Mouse (Mus musculus) forebrain, embryonic 16.5 days (tissue): ENCODE data around the gene Ogn. TPM values are rescaled to one million over a fixed set of nuclear protein-coding genes. Genes with fewer than 3 reads are reported as not detected.

Experiments
- ATAC-seq: fragments of 200-750 bp; cut with Nextera tagmentation; 2 replicates; pipeline ENCODE4 v1.8.0; 2017; ENCODE audit warnings: mild to moderate bottlenecking, moderate library complexity
- H3K27ac ChIP-seq: fragments of 300-500 bp; sonication (generic); 2 replicates; pipeline ENCODE4 v1.5.1; 2014; ENCODE audit warnings: low read length, control low read depth
- H3K27me3 ChIP-seq: fragments of 300-500 bp; sonication (generic); replicated peaks from 2 replicates; pipeline ENCODE4 v1.6.1; 2014; ENCODE audit warnings: low read length; ENCODE audit not compliant: control insufficient read depth, insufficient read depth
- H3K36me3 ChIP-seq: fragments of 300-500 bp; sonication (generic); 2 replicates; pipeline ENCODE4 v1.6.1; 2014; ENCODE audit not compliant: control insufficient read depth, insufficient read depth
- H3K4me1 ChIP-seq: fragments of 300-500 bp; sonication (generic); replicated peaks from 2 replicates; pipeline ENCODE4 v1.6.1; 2014; ENCODE audit warnings: low read length; ENCODE audit not compliant: control insufficient read depth, insufficient read depth
- H3K4me2 ChIP-seq: fragments of 300-500 bp; sonication (generic); 2 replicates; pipeline ENCODE4 v1.6.1; 2014; ENCODE audit warnings: mild to moderate bottlenecking, low read length, control low read depth
- H3K4me3 ChIP-seq: fragments of 300-500 bp; sonication (generic); replicated peaks from 2 replicates; pipeline ENCODE4 v1.5.1; 2014; ENCODE audit warnings: mild to moderate bottlenecking, low read length, control low read depth
- H3K9ac ChIP-seq: fragments of 300-500 bp; sonication (generic); replicated peaks from 2 replicates; pipeline ENCODE4 v1.6.1; 2014; ENCODE audit warnings: low read depth, low read length, control low read depth
- H3K9me3 ChIP-seq: fragments of 300-500 bp; sonication (generic); 2 replicates; pipeline ENCODE4 v1.6.1; 2016; ENCODE audit warnings: low read length; ENCODE audit not compliant: control insufficient read depth
- WGBS: fragments of 180-500 bp; shearing (Covaris S2); extraction: QIAGEN DNeasy Blood & Tissue Kit; methylation state at CpG from one replicate; pipeline ENCODE4 v1.1.7; 2014; 5-methylcytosine and 5-hydroxymethylcytosine counted together
- polyA plus RNA-seq: library from polyadenylated mRNA; unstranded; fragments of >200 nt; fragmentation: Nextera tagmentation; extraction: Ambion mirVana; gene quantifications from 2 replicates; pipeline ENCODE4 v1.2.1, GENCODE M21; 2015

Ogn gene
- 9.7 and 18.8 TPM in 2 replicates for polyA plus RNA-seq

- no peak within 1 kb of the TSS for H3K4me2 ChIP-seq
- H3K27me3 ChIP-seq: no peaks in the 10 kb centered on the region
- no peak within 1 kb of the TSS for H3K9ac ChIP-seq
- ATAC-seq: no peak
- no peaks in the 10 kb centered on the region for H3K9me3 ChIP-seq
- H3K4me1 ChIP-seq: no peaks in the 10 kb centered on the region
- 35% methylated on average over 4 of the region's 4 CpGs for WGBS
- H3K27ac ChIP-seq: no peak within 1 kb of the TSS
- H3K4me3 ChIP-seq: no peak within 1 kb of the TSS
- H3K36me3 ChIP-seq: no peaks in the 10 kb centered on the region
Observed at GRCm38 (mm10) chr13:49607714-49608113, at the start of gene Ogn. TSS of gene Ogn (plus strand) at chr13:49608046.

- no peaks in the 10 kb centered on the region for H3K36me3 ChIP-seq
- no peak overlapping the region for H3K27ac ChIP-seq
- H3K9me3 ChIP-seq: no peaks in the 10 kb centered on the region
- ATAC-seq: no peak
- WGBS: 36% methylated on average over 2 of the region's 2 CpGs
- no peak overlapping the region for H3K9ac ChIP-seq
- H3K4me1 ChIP-seq: no peaks in the 10 kb centered on the region
- H3K27me3 ChIP-seq: no peaks in the 10 kb centered on the region
- H3K4me2 ChIP-seq: no peak overlapping the region
- no peak overlapping the region for H3K4me3 ChIP-seq
Observed at GRCm38 (mm10) chr13:49559185-49559584, 48.7 kb upstream of the Ogn start.

DNA sequence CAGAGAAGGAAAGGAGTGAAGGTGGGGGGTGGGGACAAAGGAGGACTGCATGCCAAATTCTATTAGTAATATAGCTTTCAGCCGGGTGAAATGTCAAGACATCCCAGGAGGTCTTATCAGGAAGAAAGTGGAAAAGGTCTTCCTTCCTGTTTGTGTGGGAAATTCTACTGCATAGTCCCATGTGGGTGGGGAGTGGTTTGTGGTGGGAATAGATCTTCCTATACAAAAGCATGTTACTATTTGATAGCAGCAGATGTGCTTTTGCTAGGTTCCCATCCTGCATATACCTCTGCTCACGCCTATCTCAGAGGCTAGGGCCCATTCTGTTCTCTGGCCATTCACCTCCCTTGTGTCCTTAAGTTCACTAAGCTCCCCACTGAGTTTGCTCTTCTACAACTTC is 47.0 kb upstream of the Ogn start:
- Histone ChIP-seq H3K27me3 (no peaks in the 10 kb centered on the region), H3K4me3 (no peak overlapping the region), H3K9ac (no peak overlapping the region), H3K4me1 (no peaks in the 10 kb centered on the region), H3K9me3 (no peaks in the 10 kb centered on the region), H3K4me2 (no peak overlapping the region), H3K36me3 (no peaks in the 10 kb centered on the region), H3K27ac (no peak overlapping the region)
- ATAC-seq: no peak
- 70% methylated on average over 2 of the region's 2 CpGs for WGBS

DNA sequence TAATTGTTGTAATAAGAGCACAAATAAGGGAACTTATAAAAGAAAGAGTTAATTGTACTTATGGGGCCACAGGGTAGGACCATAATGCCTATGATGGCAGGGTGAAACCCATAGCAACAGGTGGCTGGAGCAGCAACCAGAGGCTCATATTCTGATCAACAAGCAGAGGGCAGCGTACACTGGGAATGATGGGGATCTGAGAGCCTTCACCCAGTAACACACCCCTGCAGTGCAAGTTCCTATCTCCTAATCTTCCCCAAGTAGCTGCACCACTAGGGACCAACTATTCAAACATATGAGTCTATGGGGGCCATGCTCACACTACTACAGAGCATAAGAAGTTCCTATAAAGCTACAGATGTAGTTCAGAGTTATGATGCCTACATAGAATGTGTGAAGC is 43.5 kb upstream of the Ogn start:
- Histone ChIP-seq H3K4me1 (no peaks in the 10 kb centered on the region), H3K9me3 (no peaks in the 10 kb centered on the region), H3K27me3 (no peaks in the 10 kb centered on the region), H3K36me3 (no peaks in the 10 kb centered on the region), H3K9ac (no peak overlapping the region), H3K4me3 (no peak overlapping the region), H3K4me2 (no peak overlapping the region), H3K27ac (no peak overlapping the region)
- 86% methylated on average over 1 of the region's 1 CpGs for WGBS
- no peak for ATAC-seq

DNA sequence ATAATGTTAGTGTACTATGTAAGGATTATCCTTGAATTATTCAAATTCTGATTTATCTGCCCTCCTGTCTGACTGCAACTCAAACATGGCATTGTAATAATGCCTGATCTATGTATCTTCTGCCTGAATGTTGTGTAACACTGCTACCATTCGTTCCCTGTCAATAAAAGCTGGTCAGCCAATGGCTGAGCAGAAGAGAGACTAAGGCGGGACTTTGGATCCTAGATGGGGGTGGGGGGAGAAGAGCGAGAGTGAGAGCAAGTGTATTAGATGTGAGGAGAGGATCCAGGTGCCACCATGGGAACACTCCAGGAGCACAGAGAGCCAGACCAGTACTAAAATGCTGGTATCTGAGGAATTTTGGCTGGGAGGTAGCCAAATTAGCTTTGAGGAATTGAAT is 37.5 kb upstream of the Ogn start:
- no peaks in the 10 kb centered on the region for H3K27me3 ChIP-seq
- no peaks in the 10 kb centered on the region for H3K9me3 ChIP-seq
- H3K9ac ChIP-seq: no peak overlapping the region
- no peak overlapping the region for H3K27ac ChIP-seq
- H3K36me3 ChIP-seq: no peaks in the 10 kb centered on the region
- WGBS: 64% methylated on average over 3 of the region's 3 CpGs
- H3K4me1 ChIP-seq: no peaks in the 10 kb centered on the region
- H3K4me2 ChIP-seq: no peak overlapping the region
- no peak overlapping the region for H3K4me3 ChIP-seq
- ATAC-seq: no peak

- Histone ChIP-seq H3K9me3 (no peaks in the 10 kb centered on the region), H3K36me3 (no peaks in the 10 kb centered on the region), H3K27ac (no peak overlapping the region), H3K9ac (no peak overlapping the region), H3K4me3 (no peak overlapping the region), H3K4me1 (no peaks in the 10 kb centered on the region), H3K27me3 (no peaks in the 10 kb centered on the region), H3K4me2 (no peak overlapping the region)
- WGBS: 91% methylated on average over 2 of the region's 2 CpGs
- no peak for ATAC-seq
Observed at GRCm38 (mm10) chr13:49571418-49571817, 36.4 kb upstream of the Ogn start.

DNA sequence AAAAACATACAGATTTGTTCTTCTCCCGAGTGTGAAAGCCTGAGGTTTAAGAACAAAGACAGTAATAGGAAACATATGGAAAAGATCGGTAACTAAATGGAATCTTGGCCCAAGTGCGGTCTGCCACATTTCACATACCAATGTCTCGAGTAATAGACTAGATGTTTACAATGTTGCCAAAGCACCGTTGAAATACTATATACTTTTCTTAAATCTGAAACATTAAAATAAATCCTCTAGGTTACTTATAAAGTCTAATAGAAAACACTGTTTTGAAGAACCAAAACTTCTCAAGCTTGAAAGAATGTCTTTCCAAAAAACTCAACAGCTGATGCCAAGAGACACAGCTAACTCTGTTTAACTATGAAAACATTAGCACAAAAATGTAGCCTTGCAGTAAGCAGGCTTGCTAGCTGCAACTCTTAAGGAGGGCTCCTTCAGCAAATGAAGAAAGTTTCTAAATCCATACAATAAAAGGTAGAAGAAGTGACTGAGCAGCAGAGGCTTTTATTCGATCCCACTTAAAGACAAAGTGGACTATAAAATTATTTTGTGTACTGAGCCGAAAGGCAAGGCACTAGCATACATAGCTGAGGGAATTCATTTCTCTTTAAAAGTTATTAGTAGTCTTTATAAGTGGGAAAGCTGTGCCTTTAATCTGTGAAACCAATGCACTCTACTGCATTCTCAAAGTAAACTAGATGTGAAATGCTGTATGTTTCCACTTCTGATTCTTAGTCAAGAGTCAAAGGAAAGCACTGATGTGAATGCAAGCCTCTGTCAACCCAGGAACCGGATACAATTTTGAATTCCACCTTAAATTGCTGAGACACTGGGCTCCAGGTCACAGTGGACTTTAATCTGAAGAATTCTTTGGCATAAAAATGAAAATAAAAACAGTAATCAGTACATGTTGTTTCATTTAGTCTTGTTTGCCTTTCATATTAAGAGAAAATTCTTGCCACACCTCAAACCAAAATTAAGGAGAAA is 26.0 kb upstream of the Ogn start, which contains the start of gene Omd:
Gene Omd (plus strand): TSS at position 922 of the 990 bp plus-strand sequence.
- WGBS: 74% methylated on average over 8 of the region's 8 CpGs
- H3K9me3 ChIP-seq: no peaks in the 10 kb centered on the region
- no peaks in the 10 kb centered on the region for H3K4me1 ChIP-seq
- H3K27ac ChIP-seq: no peak within 1 kb of the TSS
- no peaks in the 10 kb centered on the region for H3K27me3 ChIP-seq
- H3K4me3 ChIP-seq: no peak within 1 kb of the TSS
- H3K9ac ChIP-seq: no peak within 1 kb of the TSS
- H3K36me3 ChIP-seq: no peaks in the 10 kb centered on the region
- ATAC-seq: no peak
- no peak within 1 kb of the TSS for H3K4me2 ChIP-seq

GRCm38 (mm10) chr13:49583859-49584258 is 24.0 kb upstream of the Ogn start:
- Histone ChIP-seq H3K4me3 (no peak overlapping the region), H3K4me1 (no peaks in the 10 kb centered on the region), H3K9me3 (no peaks in the 10 kb centered on the region), H3K4me2 (no peak overlapping the region), H3K27me3 (no peaks in the 10 kb centered on the region), H3K36me3 (no peaks in the 10 kb centered on the region), H3K9ac (no peak overlapping the region), H3K27ac (no peak overlapping the region)
- no peak for ATAC-seq

GRCm38 (mm10) chr13:49584307-49585005 is 23.4 kb upstream of the Ogn start:
- no peak overlapping the region for H3K27ac ChIP-seq
- ATAC-seq: no peak
- H3K4me1 ChIP-seq: no peaks in the 10 kb centered on the region
- no peak overlapping the region for H3K4me2 ChIP-seq
- no peak overlapping the region for H3K4me3 ChIP-seq
- no peaks in the 10 kb centered on the region for H3K36me3 ChIP-seq
- 75% methylated on average over 8 of the region's 8 CpGs for WGBS
- H3K9me3 ChIP-seq: no peaks in the 10 kb centered on the region
- no peaks in the 10 kb centered on the region for H3K27me3 ChIP-seq
- no peak overlapping the region for H3K9ac ChIP-seq
